9 mouse cellular contexts compared by ENCODE assay signal in genomic region chr19:23489780-23490179, GRCm38 (mm10). TPM values are rescaled to one million over a fixed set of nuclear protein-coding genes. Genes with fewer than 3 reads are reported as not detected.
DNase-seq lines count a peak whose midpoint lies in the region; ATAC-seq and TF ChIP-seq lines count a peak whose summit lies in the region.
"Had no signal": no experiment of that assay in that cellular context is flagged by ENCODE, and none has a peak within 500 bp of the region (broad histone marks: within the 10 kb centered on the region; RNA-seq: fewer than 3 reads in every experiment).

No protein-coding gene starts in this region.

- H3K36me3 ChIP-seq in heart, embryonic 11.5 days (ENCODE audit: control insufficient read depth, insufficient read depth, low read length) = no peaks in the 10 kb centered on the region

- no peak overlapping the region for H3K9ac ChIP-seq in heart, embryonic 11.5 days (ENCODE audit: low read depth, low read length)

- H3K27me3 ChIP-seq in heart, embryonic 11.5 days (ENCODE audit: control insufficient read depth, insufficient read depth, low read length) = no peaks in the 10 kb centered on the region

- peak; percentile 20 to 67 for DNase-seq in layer of hippocampus, adult 18-20 months (ENCODE audit: low spot score in 2 of 2)
- no peak for DNase-seq in layer of hippocampus, postnatal 10 days (ENCODE audit: low spot score in 2 of 2)
- peak; percentile 60 for DNase-seq in brain, embryonic 14.5 days (ENCODE audit: low read depth)
- peak; percentile 10 for DNase-seq in lung, postnatal 14 days
- no peak for DNase-seq in urinary bladder, adult 2 months (ENCODE audit: low spot score)
- DNase-seq in gastrocnemius, adult 8-10 months (ENCODE audit: low spot score in 2 of 2) = no peak
- DNase-seq: kidney, postnatal 14 days had no signal

- no peak for TF ChIP-seq CTCF in brain, embryonic 14.5 days (IDR thresholded peaks at IDR 0.05; ENCODE audit: borderline replicate concordance, extremely low read depth, insufficient read depth, insufficient read length)

- no peaks in the 10 kb centered on the region for H3K9me3 ChIP-seq in heart, embryonic 11.5 days (replicated peaks; ENCODE audit: control insufficient read depth, low read length)

- no peak for TF ChIP-seq POLR2A in brain, embryonic 14.5 days (IDR thresholded peaks at IDR 0.05; ENCODE audit: borderline replicate concordance, extremely low read depth, insufficient read depth, insufficient read length, poor library complexity, severe bottlenecking)

- 0 out of 2 replicates have a peak, but pooled peaks cover 2% of the 10 kb centered on the region for H3K4me1 ChIP-seq in heart, embryonic 11.5 days (ENCODE audit: control insufficient read depth, insufficient read depth, low read length)

- H3K4me3 ChIP-seq in heart, embryonic 11.5 days (ENCODE audit: low read depth, low read length) = no peak overlapping the region

- WGBS in heart, embryonic 11.5 days (ENCODE audit: insufficient replicate concordance) = 26% methylated on average over 8 of the region's 8 CpGs

- ATAC-seq in heart, embryonic 11.5 days (replicated peaks; ENCODE audit: insufficient number of reproducible peaks, low FRiP score, low TSS enrichment) = no peak
- ATAC-seq in frontal cortex, adult (ENCODE audit: low TSS enrichment) = no peak

- H3K4me2 ChIP-seq in heart, embryonic 11.5 days = 0 out of 2 replicates have a peak overlapping the region, but pooled peaks have one; percentile 9

- H3K27ac ChIP-seq in heart, embryonic 11.5 days (ENCODE audit: low read depth, low read length) = no peak overlapping the region

RNA-seq across cellular contexts. Expression of gene Mamdc2, which starts 41.5 kb away (rescaled TPM):
- under 1 TPM; 0.68 to 0.79 TPM for total RNA-seq in layer of hippocampus, adult 18-20 months (2021)
- 1 to 10 TPM; 2.8 to 3.9 TPM for total RNA-seq in layer of hippocampus, postnatal 10 days (2021)
- polyA plus RNA-seq in brain, embryonic 14.5 days (2012; rRNA removed) = 0.93 and 1.4 TPM in 2 replicates
- 1.5 and 1.8 TPM in 2 replicates for polyA plus RNA-seq in heart, embryonic 11.5 days (2014; fragmentation: Nextera tagmentation; extraction: Ambion mirVana)
- polyA plus RNA-seq in urinary bladder, adult 2 months (2012; rRNA removed) = 19.0 and 26.0 TPM in 2 replicates
- total RNA-seq in gastrocnemius, adult 8-10 months (2022) = 1 to 10 TPM in 3 of 4 experiments, under 1 TPM in 1; 0.99 to 1.9 (median 1.2) TPM

Comparison
In these comparisons a context has a peak if more than half of its experiments do, and no peak if none do; other contexts are left out.
1. DNase-seq: peak in layer of hippocampus, adult 18-20 months (2 of 2), brain, embryonic 14.5 days (single experiment) and lung, postnatal 14 days (single experiment); none in layer of hippocampus, postnatal 10 days (0 of 2), urinary bladder, adult 2 months (single experiment) and gastrocnemius, adult 8-10 months (0 of 2).